Mouse (Mus musculus) liver, embryonic 11.5 days (tissue): Measurements from ENCODE around the gene Pitpnm1. TPM values are rescaled to one million over a fixed set of nuclear protein-coding genes. Genes with fewer than 3 reads are reported as not detected.

Experiments used
- ATAC-seq: fragments of 200-750 bp; cut with Nextera tagmentation; replicated peaks from 2 replicates; pipeline ENCODE4 v1.8.0; 2017; ENCODE audit warnings: moderate number of reproducible peaks, mild to moderate bottlenecking, moderate TSS enrichment, moderate library complexity; ENCODE audit not compliant: low FRiP score
- DNase-seq: peaks from one replicate; pipeline ENCODE4 v3.0.0-alpha.2; 2017; ENCODE audit warnings: low spot score
- H3K27ac ChIP-seq: fragments of 300-500 bp; sonication (generic); 2 replicates; pipeline ENCODE4 v1.5.1; 2014; ENCODE audit warnings: mild to moderate bottlenecking, low read depth, low read length, control low read depth
- H3K27me3 ChIP-seq: fragments of 300-500 bp; sonication (generic); replicated peaks from 2 replicates; pipeline ENCODE4 v1.6.1; 2014; ENCODE audit warnings: low read length, mixed read lengths; ENCODE audit not compliant: control insufficient read depth, insufficient read depth
- H3K36me3 ChIP-seq: fragments of 300-500 bp; sonication (generic); 2 replicates; pipeline ENCODE4 v1.6.1; 2014; ENCODE audit warnings: mild to moderate bottlenecking, low read length, moderate library complexity, mixed read lengths; ENCODE audit not compliant: control insufficient read depth, insufficient read depth
- H3K4me1 ChIP-seq: fragments of 300-500 bp; sonication (generic); replicated peaks from 2 replicates; pipeline ENCODE4 v1.6.1; 2014; ENCODE audit warnings: low read length, mixed read lengths; ENCODE audit not compliant: control insufficient read depth, insufficient read depth
- H3K4me2 ChIP-seq: fragments of 300-500 bp; sonication (generic); 2 replicates; pipeline ENCODE4 v1.6.1; 2014; ENCODE audit warnings: mild to moderate bottlenecking, control low read depth, moderate library complexity
- H3K4me3 ChIP-seq: fragments of 300-500 bp; sonication (generic); 2 replicates; pipeline ENCODE4 v1.5.1; 2014; ENCODE audit warnings: low read depth, low read length, control low read depth
- H3K9ac ChIP-seq: fragments of 300-500 bp; sonication (generic); 2 replicates; pipeline ENCODE4 v1.6.1; 2014; ENCODE audit warnings: low read depth, low read length, control low read depth
- H3K9me3 ChIP-seq: fragments of 300-500 bp; sonication (generic); 2 replicates; pipeline ENCODE4 v1.6.1; 2016; ENCODE audit warnings: low read length, inconsistent platforms, mixed read lengths; ENCODE audit not compliant: control insufficient read depth
- WGBS: fragments of 180-500 bp; shearing (Covaris S2); extraction: QIAGEN DNeasy Blood & Tissue Kit; methylation state at CpG from one replicate; pipeline ENCODE4 v1.1.7; 2014; 5-methylcytosine and 5-hydroxymethylcytosine counted together
- polyA plus RNA-seq: library from polyadenylated mRNA; unstranded; fragments of >200 nt; fragmentation: Nextera tagmentation; extraction: Ambion mirVana; gene quantifications from 2 replicates; pipeline ENCODE4 v1.2.1, GENCODE M21; 2014

The Pitpnm1 gene
- polyA plus RNA-seq, 1 experiment from 2014 or later: 8.0 TPM

DNA sequence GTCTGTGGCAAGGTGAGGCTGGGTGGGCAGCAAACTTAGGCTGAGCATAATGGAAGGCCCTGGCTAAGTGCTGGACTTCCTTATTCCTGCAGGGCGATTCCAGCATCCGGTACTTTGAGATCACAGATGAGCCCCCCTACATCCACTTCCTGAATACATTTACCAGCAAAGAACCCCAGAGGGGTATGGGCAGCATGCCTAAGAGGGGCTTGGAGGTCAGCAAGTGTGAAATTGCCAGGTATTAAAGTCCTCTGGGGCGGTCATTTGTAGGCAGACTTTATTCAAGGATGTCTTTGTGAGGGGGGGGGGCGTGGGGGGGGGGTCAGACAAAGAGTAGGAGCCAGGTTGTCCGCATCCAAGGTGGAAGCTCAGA lies 51.7 kb downstream of the Pitpnm1 start:
- Histone ChIP-seq H3K9ac (no peak overlapping the region), H3K36me3 (peaks cover 18% of the 10 kb centered on the region), H3K4me3 (no peak overlapping the region), H3K9me3 (no peaks in the 10 kb centered on the region), H3K4me1 (peaks cover 31% of the 10 kb centered on the region), H3K27ac (no peak overlapping the region), H3K4me2 (no peak overlapping the region), H3K27me3 (no peaks in the 10 kb centered on the region)
- no peak for DNase-seq
- no peak for ATAC-seq
- 75% methylated on average over 5 of the region's 5 CpGs for WGBS

DNA sequence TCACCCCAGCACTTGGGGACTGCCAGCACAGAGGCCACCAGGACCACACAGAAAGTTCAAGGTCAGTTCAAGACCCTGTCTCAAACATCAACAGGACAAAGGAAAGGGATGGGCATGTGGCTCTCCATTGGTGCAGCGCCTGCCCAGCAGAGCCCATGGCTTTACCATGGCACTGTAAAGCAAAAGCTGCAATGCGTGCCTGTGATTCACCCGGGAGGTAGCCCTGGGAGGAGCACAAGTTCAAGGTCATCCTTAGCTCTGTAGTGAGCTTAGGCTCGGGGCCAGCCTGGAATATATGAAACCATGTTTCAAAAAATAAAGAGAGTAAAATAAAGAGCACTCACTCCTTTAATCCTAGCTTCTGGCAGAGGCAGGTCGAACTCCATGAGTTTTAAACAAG lies 52.1 kb downstream of the Pitpnm1 start:
- peaks cover 18% of the 10 kb centered on the region for H3K36me3 ChIP-seq
- H3K9ac ChIP-seq: no peak overlapping the region
- H3K4me3 ChIP-seq: no peak overlapping the region
- no peaks in the 10 kb centered on the region for H3K9me3 ChIP-seq
- ATAC-seq (no peak), DNase-seq (no peak)
- WGBS: 84% methylated on average over 5 of the region's 5 CpGs
- H3K27ac ChIP-seq: no peak overlapping the region
- no peaks in the 10 kb centered on the region for H3K27me3 ChIP-seq
- H3K4me2 ChIP-seq: no peak overlapping the region
- peaks cover 28% of the 10 kb centered on the region for H3K4me1 ChIP-seq

DNA sequence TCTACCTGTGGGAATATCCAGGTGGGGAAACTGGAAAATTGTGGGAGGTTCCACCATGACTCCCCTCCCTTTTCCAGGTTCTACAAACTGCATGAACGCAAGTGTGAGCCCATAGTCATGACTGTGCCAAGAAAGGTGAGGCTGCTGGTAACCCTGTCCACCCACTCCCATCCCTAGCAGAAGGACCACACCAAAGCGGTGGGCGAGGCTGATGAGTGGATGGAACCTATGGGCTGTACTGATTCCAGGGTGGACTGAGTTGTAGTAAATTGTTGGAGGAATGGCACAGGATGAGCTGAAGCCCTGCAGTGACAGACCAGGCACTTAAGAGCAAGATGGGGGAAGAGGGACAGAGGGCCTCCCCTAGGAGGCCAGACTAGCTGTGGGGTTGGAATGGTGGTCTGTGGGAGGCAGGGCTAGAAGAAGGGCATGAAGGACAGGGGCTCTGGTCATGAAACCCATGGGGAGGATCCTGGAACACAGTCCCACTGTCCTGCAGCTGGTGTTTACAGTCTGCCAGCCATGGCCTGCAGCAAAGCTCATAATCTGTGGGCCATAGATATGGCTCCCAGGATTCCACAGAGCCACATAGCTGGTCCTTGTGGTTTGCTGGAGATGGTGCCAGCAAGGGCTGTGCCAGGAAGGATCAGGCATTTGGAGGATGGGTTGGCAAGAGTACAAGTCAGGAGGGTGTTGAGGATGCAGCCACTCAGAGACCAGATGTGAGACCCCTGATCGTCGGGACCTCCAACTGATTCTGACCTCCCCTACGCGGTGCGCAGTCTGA lies 52.8 kb downstream of the Pitpnm1 start:
- Histone ChIP-seq H3K9me3 (no peaks in the 10 kb centered on the region), H3K4me3 (no peak overlapping the region), H3K4me2 (no peak overlapping the region), H3K36me3 (peaks cover 22% of the 10 kb centered on the region), H3K9ac (no peak overlapping the region), H3K27ac (no peak overlapping the region), H3K4me1 (peaks cover 27% of the 10 kb centered on the region), H3K27me3 (no peaks in the 10 kb centered on the region)
- 85% methylated on average over 8 of the region's 8 CpGs for WGBS
- ATAC-seq (no peak), DNase-seq (no peak)

DNA sequence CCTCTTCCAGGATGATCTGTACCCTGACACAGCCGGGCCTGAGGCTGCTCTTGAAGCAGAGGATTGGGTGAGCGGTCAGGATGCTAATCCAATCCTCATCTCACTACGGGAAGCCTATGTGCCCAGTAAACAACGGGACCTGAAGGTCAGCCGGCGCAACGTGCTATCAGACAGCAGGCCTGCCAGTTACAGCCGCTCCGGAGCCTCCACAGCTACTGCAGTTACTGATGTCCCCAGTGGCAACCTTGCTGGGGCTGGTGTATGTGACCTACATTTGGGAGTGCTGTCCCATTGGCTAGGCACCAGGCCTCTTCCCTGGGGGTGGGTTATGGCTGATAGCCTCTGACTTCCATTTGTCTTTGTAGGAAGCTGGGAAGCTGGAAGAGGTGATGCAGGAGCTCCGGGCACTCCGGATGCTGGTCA lies 53.4 kb downstream of the Pitpnm1 start, which contains the start of gene Ptprcap:
Gene Ptprcap (plus strand): TSS at position 373 of the 423 bp plus-strand sequence.
- ATAC-seq (no peak), DNase-seq (no peak)
- peak within 1 kb of the TSS; percentile 54; the same call in 1 of the 2 replicates for H3K9ac ChIP-seq
- WGBS: 63% methylated on average over 11 of the region's 11 CpGs
- H3K9me3 ChIP-seq: no peaks in the 10 kb centered on the region
- peak within 1 kb of the TSS; percentile 34 for H3K4me3 ChIP-seq
- peaks cover 27% of the 10 kb centered on the region for H3K36me3 ChIP-seq
- no peaks in the 10 kb centered on the region for H3K27me3 ChIP-seq
- H3K4me2 ChIP-seq: peak within 1 kb of the TSS; percentile 55
- peak within 1 kb of the TSS; percentile 39; the same call in 1 of the 2 replicates for H3K27ac ChIP-seq
- peaks cover 21% of the 10 kb centered on the region for H3K4me1 ChIP-seq

DNA sequence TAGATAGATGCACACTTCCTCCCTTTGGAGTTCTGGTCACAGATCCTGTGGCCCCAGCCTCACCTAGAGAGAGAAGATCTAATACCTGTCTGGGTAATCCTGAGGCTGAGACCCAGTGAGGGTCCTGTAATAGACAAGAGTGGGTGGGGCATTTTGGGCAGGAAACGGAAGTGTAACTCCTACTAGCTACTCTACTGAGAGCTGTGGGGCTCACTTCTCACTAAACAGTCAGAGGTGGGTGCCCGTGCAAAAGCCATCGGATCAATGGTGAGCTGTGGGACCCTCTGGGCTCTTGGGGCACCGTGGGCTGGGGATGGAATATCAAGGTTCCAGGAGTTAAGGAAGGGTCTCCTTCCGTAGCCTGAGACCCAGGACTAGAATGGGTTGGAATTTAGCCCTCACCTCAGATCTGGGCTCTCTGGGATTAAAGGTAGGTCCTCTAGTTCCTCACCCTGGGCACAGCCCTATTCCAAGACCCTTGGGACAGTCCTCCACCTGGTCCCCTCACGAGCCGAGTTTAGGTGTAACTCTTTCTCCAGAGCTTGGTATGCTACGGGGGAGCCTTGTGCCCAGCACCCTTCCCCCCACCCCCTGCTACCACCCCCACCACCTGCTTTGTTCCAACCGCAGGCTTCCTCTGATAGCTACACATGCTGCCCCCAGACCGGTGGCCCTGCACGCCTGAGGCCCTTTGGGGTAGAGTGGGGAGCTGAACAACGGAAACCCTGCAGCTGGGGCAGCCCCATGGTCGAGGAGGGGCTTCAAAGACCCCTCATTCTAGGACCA lies 54.8 kb downstream of the Pitpnm1 start:
- DNase-seq (no peak), ATAC-seq (peak; percentile 34; the same call in 1 of the 2 replicates)
- H3K4me3 ChIP-seq: peak overlapping the region; percentile 34
- peak overlapping the region; percentile 55 for H3K4me2 ChIP-seq
- 46% methylated on average over 13 of the region's 13 CpGs for WGBS
- H3K9ac ChIP-seq: peak overlapping the region; percentile 54
- H3K36me3 ChIP-seq: peaks cover 32% of the 10 kb centered on the region
- peaks cover 14% of the 10 kb centered on the region for H3K4me1 ChIP-seq
- H3K27ac ChIP-seq: peak overlapping the region; percentile 39; the same call in 1 of the 2 replicates
- H3K9me3 ChIP-seq: no peaks in the 10 kb centered on the region
- H3K27me3 ChIP-seq: no peaks in the 10 kb centered on the region

DNA sequence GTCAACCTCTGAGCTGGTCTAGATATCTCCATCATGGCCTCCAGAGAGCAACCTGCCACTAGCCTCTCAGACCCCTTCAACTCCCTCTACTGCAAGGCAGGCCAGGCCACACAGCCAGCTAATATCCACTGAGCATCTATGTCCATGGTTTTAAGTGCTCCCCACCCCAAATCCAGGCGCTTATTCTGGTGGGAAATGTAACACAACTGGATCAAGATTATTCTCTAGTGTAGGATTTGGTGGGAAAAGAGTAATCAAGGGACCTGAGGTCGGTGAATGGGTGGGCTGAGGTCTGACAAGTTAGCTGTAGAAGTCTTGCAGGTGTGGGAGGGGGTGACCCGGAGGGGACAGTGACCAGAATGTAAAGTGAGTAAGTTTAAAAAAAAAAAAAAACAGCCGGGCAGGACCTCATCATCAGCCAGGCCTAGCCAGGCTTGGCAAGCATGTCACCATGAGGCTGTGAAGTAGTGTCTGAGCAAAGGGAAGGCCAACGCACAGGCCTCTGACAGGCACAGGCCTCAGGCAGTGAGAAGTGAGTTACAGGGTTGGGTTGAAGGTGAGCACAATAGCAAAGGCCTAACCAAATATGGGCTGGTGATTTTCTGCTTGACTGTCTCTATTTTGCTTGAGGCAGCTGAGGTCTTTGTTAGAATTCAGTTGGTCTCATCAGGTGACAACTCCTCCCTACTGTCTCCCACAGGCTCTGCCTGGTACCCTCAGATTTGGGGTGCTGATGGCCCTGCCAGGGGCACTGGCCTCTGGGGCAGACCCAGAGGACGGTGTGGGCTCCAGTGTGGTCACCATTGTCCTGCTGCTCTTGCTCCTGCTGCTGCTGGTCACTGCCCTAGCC lies 55.6 kb downstream of the Pitpnm1 start:
- Histone ChIP-seq H3K9me3 (no peaks in the 10 kb centered on the region), H3K9ac (peak overlapping the region; percentile 54), H3K36me3 (peaks cover 32% of the 10 kb centered on the region), H3K4me3 (peak overlapping the region; percentile 34), H3K4me1 (peaks cover 12% of the 10 kb centered on the region; the same call in 1 of the 2 replicates), H3K27me3 (no peaks in the 10 kb centered on the region), H3K27ac (peak overlapping the region; percentile 39; the same call in 1 of the 2 replicates), H3K4me2 (peak overlapping the region; percentile 55)
- no peak for ATAC-seq
- no peak for DNase-seq
- 65% methylated on average over 6 of the region's 6 CpGs for WGBS

DNA sequence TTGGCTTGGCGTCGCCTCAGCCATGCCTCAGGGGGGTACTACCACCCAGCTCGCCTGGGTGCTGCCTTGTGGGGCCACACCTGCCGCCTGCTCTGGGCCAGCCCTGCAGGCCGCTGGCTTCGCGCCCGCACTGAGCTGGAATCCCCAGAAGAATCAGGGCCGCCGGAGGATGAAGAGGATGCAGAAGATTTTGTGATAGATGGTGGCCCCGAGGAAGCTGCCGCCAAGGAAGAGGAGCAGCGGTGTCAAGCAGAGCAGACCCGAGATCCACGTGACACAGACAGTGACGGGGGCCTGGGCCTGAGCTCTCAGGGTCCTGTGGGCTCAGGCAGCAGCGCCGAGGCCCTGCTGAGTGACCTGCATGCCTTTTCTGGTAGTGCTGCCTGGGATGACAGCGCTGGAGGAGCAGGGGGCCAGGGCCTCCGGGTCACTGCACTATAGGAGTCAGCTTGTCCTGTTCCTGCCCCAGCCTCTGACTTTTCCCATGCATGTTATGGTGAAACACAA lies 56.3 kb downstream of the Pitpnm1 start:
- 78% methylated on average over 20 of the region's 20 CpGs for WGBS
- DNase-seq: no peak
- Histone ChIP-seq H3K9me3 (no peaks in the 10 kb centered on the region), H3K4me3 (no peak overlapping the region), H3K27ac (0 out of 2 replicates have a peak overlapping the region, but pooled peaks have one; percentile 22), H3K27me3 (no peaks in the 10 kb centered on the region), H3K4me2 (peak overlapping the region; percentile 55; the same call in 1 of the 2 replicates), H3K4me1 (peaks cover 12% of the 10 kb centered on the region; the same call in 1 of the 2 replicates), H3K36me3 (peaks cover 30% of the 10 kb centered on the region), H3K9ac (peak overlapping the region; percentile 12; the same call in 1 of the 2 replicates)
- no peak for ATAC-seq

DNA sequence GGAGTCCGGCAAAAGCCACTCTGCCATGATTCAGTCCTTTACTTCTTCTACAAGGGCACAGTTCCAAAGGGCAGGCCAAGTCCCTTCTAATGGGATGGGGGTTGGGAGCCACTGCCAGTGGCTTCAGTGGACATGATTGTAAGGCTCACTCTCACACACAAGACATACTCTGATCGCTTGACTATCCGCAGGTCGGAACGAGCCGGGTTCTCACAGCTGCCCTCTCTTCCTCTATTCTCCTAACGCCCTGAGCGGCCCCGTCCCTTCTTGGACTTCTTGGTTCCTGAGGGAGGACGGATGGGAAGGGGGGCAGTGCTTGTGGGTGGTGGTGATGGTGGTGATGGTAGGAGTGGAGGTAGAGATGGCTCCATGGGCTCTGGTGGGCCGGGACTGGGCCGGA lies 57.0 kb downstream of the Pitpnm1 start:
- Histone ChIP-seq H3K27me3 (no peaks in the 10 kb centered on the region), H3K4me2 (no peak overlapping the region), H3K4me1 (peaks cover 12% of the 10 kb centered on the region; the same call in 1 of the 2 replicates), H3K4me3 (no peak overlapping the region), H3K36me3 (peaks cover 31% of the 10 kb centered on the region), H3K9ac (no peak overlapping the region), H3K9me3 (no peaks in the 10 kb centered on the region), H3K27ac (no peak overlapping the region)
- ATAC-seq: no peak
- no peak for DNase-seq
- WGBS: 93% methylated on average over 12 of the region's 12 CpGs
